Mouse (Mus musculus): ENCODE results near the gene Eng.

The Eng gene

GRCm38 (mm10) chr2:32620682-32621516 lies 25.5 kb upstream of the Eng start:
- ATAC-seq (ENCODE audit: insufficient number of reproducible peaks, low FRiP score, low TSS enrichment) = no peak

GRCm38 (mm10) chr2:32621517-32621859 lies 24.9 kb upstream of the Eng start, which contains the start of gene Ak1:
Ak1 (plus strand) TSS chr2:32621758.
- ATAC-seq (ENCODE audit: insufficient number of reproducible peaks, low FRiP score, low TSS enrichment) = no peak

- ATAC-seq (ENCODE audit: insufficient number of reproducible peaks, low FRiP score, low TSS enrichment) = no peak
These were observed 22.2 kb upstream of the Eng start for GRCm38 (mm10) chr2:32624111-32624748.

- peak; percentile 50; the same call in 1 of the 2 replicates for ATAC-seq (ENCODE audit: insufficient number of reproducible peaks, low FRiP score, low TSS enrichment)
These were observed 21.1 kb upstream of the Eng start for GRCm38 (mm10) chr2:32625212-32625872.

- ATAC-seq (ENCODE audit: insufficient number of reproducible peaks, low FRiP score, low TSS enrichment) = peak; percentile 51; the same call in 1 of the 2 replicates
These were observed 20.3 kb upstream of the Eng start for GRCm38 (mm10) chr2:32625873-32626694.

- ATAC-seq (ENCODE audit: insufficient number of reproducible peaks, low FRiP score, low TSS enrichment) = no peak
These were observed 18.9 kb upstream of the Eng start for GRCm38 (mm10) chr2:32627266-32628043.

GRCm38 (mm10) chr2:32628044-32628550 lies 18.3 kb upstream of the Eng start:
- no peak for ATAC-seq (ENCODE audit: insufficient number of reproducible peaks, low FRiP score, low TSS enrichment)

- no peak for ATAC-seq (ENCODE audit: insufficient number of reproducible peaks, low FRiP score, low TSS enrichment)
These were observed 17.7 kb upstream of the Eng start for GRCm38 (mm10) chr2:32628729-32629128.

- ATAC-seq (ENCODE audit: insufficient number of reproducible peaks, low FRiP score, low TSS enrichment) = no peak
These were observed 17.0 kb upstream of the Eng start for GRCm38 (mm10) chr2:32629276-32629976.

GRCm38 (mm10) chr2:32630036-32630435 lies 16.4 kb upstream of the Eng start:
- no peak for ATAC-seq (ENCODE audit: insufficient number of reproducible peaks, low FRiP score, low TSS enrichment)

- no peak for ATAC-seq (ENCODE audit: insufficient number of reproducible peaks, low FRiP score, low TSS enrichment)
These were observed 15.3 kb upstream of the Eng start for GRCm38 (mm10) chr2:32631046-32631445.

GRCm38 (mm10) chr2:32631737-32632394 lies 14.5 kb upstream of the Eng start:
- peak; percentile 39 for ATAC-seq (ENCODE audit: insufficient number of reproducible peaks, low FRiP score, low TSS enrichment)

- no peak for ATAC-seq (ENCODE audit: insufficient number of reproducible peaks, low FRiP score, low TSS enrichment)
These were observed 12.7 kb upstream of the Eng start for GRCm38 (mm10) chr2:32633660-32634059.

GRCm38 (mm10) chr2:32634277-32635105 lies 11.9 kb upstream of the Eng start:
- ATAC-seq (ENCODE audit: insufficient number of reproducible peaks, low FRiP score, low TSS enrichment) = no peak

- ATAC-seq (ENCODE audit: insufficient number of reproducible peaks, low FRiP score, low TSS enrichment) = no peak
These were observed 9.8 kb upstream of the Eng start for GRCm38 (mm10) chr2:32636617-32637016.

- ATAC-seq (ENCODE audit: insufficient number of reproducible peaks, low FRiP score, low TSS enrichment) = no peak
These were observed 8.6 kb upstream of the Eng start for GRCm38 (mm10) chr2:32637778-32638281.

- no peak for ATAC-seq (ENCODE audit: insufficient number of reproducible peaks, low FRiP score, low TSS enrichment)
These were observed 6.8 kb upstream of the Eng start for GRCm38 (mm10) chr2:32639632-32640031.

Data from cerebellum, adult (tissue).